Mouse (Mus musculus): ENCODE results near the gene Sipa1. TPM values are rescaled to one million over a fixed set of nuclear protein-coding genes. Genes with fewer than 3 reads are reported as not detected.
A peak's percentile ranks its signal among the peaks of the same experiment; 100 is the strongest.

Sipa1 gene
- polyA plus RNA-seq, 1 experiment from 2014 or later = 12.4 TPM

DNA sequence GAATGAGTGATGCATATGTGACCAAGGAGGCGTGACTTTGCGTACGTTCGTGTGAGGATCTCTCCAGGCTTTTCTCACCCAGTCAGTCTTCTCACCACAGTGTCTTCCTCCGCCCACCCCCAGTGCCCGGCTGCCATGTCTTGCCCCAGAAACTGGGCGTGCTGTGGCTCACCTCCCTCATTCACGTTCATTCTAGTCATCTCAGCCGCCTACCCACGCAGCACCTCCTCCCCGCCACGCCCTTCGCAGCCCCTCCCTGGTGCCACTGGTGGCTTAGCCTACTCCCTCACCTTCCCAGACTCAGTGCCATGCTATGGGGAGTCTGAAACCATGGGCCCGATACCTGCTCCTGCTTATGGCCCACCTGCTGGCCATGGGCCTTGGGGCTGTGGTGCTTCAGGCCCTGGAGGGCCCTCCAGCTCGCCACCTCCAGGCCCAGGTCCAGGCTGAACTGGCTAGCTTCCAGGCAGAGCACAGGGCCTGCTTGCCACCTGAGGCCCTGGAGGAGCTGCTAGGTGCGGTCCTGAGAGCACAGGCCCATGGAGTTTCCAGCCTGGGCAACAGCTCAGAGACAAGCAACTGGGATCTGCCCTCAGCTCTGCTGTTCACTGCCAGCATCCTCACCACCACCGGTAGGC, 40.8 kb upstream of the Sipa1 start, which contains the start of gene Kcnk7:
TSS of gene Kcnk7 (plus strand) at position 205 of the 638 bp plus-strand sequence.
- Histone ChIP-seq H3K4me3 (ENCODE audit: low read depth, low read length) (no peak within 1 kb of the TSS), H3K4me1 (ENCODE audit: control insufficient read depth, insufficient read depth, low read length) (no peaks in the 10 kb centered on the region; the same call in 1 of the 2 replicates), H3K27ac (replicated peaks; ENCODE audit: low read depth, low read length) (no peak within 1 kb of the TSS), H3K4me2 (ENCODE audit: low read depth, low read length) (no peak within 1 kb of the TSS), H3K9me3 (replicated peaks; ENCODE audit: control insufficient read depth, low read length) (no peaks in the 10 kb centered on the region), H3K9ac (replicated peaks; ENCODE audit: low read length) (0 out of 2 replicates have a peak within 1 kb of the TSS, but pooled peaks have one; percentile 9), H3K36me3 (replicated peaks; ENCODE audit: control insufficient read depth, insufficient read depth, low read depth, low read length) (peaks cover 22% of the 10 kb centered on the region), H3K27me3 (ENCODE audit: control insufficient read depth, insufficient read depth, low read length) (no peaks in the 10 kb centered on the region)
- no peak for DNase-seq (ENCODE audit: low spot score)
- 79% methylated on average over 17 of the region's 17 CpGs for WGBS
- ATAC-seq (replicated peaks; ENCODE audit: insufficient number of reproducible peaks, low FRiP score, low TSS enrichment, low read depth) = peak; percentile 12; the same call in 1 of the 2 replicates

- WGBS = 14% methylated on average over 41 of the region's 41 CpGs
Observed at GRCm38 (mm10) chr19:5695849-5696462, 32.4 kb upstream of the Sipa1 start.

GRCm38 (mm10) chr19:5693801-5694200, 30.3 kb upstream of the Sipa1 start:
- WGBS = 89% methylated on average over 6 of the region's 6 CpGs
- ATAC-seq (replicated peaks; ENCODE audit: insufficient number of reproducible peaks, low FRiP score, low TSS enrichment, low read depth) (no peak), DNase-seq (ENCODE audit: low spot score) (no peak)
- Histone ChIP-seq H3K9me3 (replicated peaks; ENCODE audit: control insufficient read depth, low read length) (no peaks in the 10 kb centered on the region), H3K36me3 (replicated peaks; ENCODE audit: control insufficient read depth, insufficient read depth, low read depth, low read length) (peaks cover 20% of the 10 kb centered on the region), H3K4me3 (ENCODE audit: low read depth, low read length) (no peak overlapping the region), H3K9ac (replicated peaks; ENCODE audit: low read length) (peak overlapping the region; percentile 10; the same call in 1 of the 2 replicates), H3K27ac (replicated peaks; ENCODE audit: low read depth, low read length) (no peak overlapping the region), H3K4me1 (ENCODE audit: control insufficient read depth, insufficient read depth, low read length) (peaks cover 12% of the 10 kb centered on the region), H3K27me3 (ENCODE audit: control insufficient read depth, insufficient read depth, low read length) (no peaks in the 10 kb centered on the region), H3K4me2 (ENCODE audit: low read depth, low read length) (no peak overlapping the region)

More at GRCm38 (mm10) chr19:5695849-5696462, 32.4 kb upstream of the Sipa1 start:
- Histone ChIP-seq H3K27me3 (ENCODE audit: control insufficient read depth, insufficient read depth, low read length) (no peaks in the 10 kb centered on the region), H3K9me3 (replicated peaks; ENCODE audit: control insufficient read depth, low read length) (no peaks in the 10 kb centered on the region), H3K9ac (replicated peaks; ENCODE audit: low read length) (peak overlapping the region; percentile 4; the same call in 1 of the 2 replicates), H3K27ac (replicated peaks; ENCODE audit: low read depth, low read length) (no peak overlapping the region), H3K36me3 (replicated peaks; ENCODE audit: control insufficient read depth, insufficient read depth, low read depth, low read length) (peaks cover 29% of the 10 kb centered on the region), H3K4me2 (ENCODE audit: low read depth, low read length) (peak overlapping the region; percentile 25), H3K4me3 (ENCODE audit: low read depth, low read length) (no peak overlapping the region), H3K4me1 (ENCODE audit: control insufficient read depth, insufficient read depth, low read length) (peaks cover 6% of the 10 kb centered on the region)
- DNase-seq (ENCODE audit: low spot score) (peak; percentile 59), ATAC-seq (replicated peaks; ENCODE audit: insufficient number of reproducible peaks, low FRiP score, low TSS enrichment, low read depth) (peak; percentile 32; the same call in 1 of the 2 replicates)

DNA sequence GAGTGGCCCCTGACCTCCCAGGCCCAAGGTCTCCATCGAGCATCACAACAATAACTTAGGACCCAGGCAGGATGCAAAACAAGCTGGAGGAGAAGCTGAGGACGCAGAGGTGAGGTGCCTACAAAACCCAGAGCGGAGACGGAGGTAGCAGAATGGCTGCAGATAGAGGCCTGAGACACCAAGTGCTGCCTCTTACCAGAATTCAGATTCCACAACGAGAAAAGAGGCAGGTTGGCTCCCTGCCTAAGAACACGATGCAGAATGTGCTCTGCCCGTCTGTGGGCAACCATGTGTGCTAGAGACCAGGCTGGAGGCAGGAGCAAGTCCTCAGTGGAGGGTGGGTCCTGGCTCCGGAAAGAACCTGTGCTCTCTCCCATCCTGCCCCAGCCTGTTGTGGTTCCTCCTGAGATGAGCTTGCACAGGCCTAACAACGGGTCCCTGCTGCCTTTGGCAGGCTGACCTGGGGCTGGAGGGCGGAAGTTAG, 29.4 kb upstream of the Sipa1 start:
- Histone ChIP-seq H3K27ac (replicated peaks; ENCODE audit: low read depth, low read length) (peak overlapping the region; percentile 28; the same call in 1 of the 2 replicates), H3K4me3 (ENCODE audit: low read depth, low read length) (peak overlapping the region; percentile 8; the same call in 1 of the 2 replicates), H3K9me3 (replicated peaks; ENCODE audit: control insufficient read depth, low read length) (no peaks in the 10 kb centered on the region), H3K9ac (replicated peaks; ENCODE audit: low read length) (peak overlapping the region; percentile 47), H3K36me3 (replicated peaks; ENCODE audit: control insufficient read depth, insufficient read depth, low read depth, low read length) (peaks cover 17% of the 10 kb centered on the region), H3K27me3 (ENCODE audit: control insufficient read depth, insufficient read depth, low read length) (no peaks in the 10 kb centered on the region), H3K4me2 (ENCODE audit: low read depth, low read length) (peak overlapping the region; percentile 71), H3K4me1 (ENCODE audit: control insufficient read depth, insufficient read depth, low read length) (peaks cover 12% of the 10 kb centered on the region)
- WGBS = 69% methylated on average over 10 of the region's 10 CpGs
- no peak for ATAC-seq (replicated peaks; ENCODE audit: insufficient number of reproducible peaks, low FRiP score, low TSS enrichment, low read depth)
- DNase-seq (ENCODE audit: low spot score) = no peak

DNA sequence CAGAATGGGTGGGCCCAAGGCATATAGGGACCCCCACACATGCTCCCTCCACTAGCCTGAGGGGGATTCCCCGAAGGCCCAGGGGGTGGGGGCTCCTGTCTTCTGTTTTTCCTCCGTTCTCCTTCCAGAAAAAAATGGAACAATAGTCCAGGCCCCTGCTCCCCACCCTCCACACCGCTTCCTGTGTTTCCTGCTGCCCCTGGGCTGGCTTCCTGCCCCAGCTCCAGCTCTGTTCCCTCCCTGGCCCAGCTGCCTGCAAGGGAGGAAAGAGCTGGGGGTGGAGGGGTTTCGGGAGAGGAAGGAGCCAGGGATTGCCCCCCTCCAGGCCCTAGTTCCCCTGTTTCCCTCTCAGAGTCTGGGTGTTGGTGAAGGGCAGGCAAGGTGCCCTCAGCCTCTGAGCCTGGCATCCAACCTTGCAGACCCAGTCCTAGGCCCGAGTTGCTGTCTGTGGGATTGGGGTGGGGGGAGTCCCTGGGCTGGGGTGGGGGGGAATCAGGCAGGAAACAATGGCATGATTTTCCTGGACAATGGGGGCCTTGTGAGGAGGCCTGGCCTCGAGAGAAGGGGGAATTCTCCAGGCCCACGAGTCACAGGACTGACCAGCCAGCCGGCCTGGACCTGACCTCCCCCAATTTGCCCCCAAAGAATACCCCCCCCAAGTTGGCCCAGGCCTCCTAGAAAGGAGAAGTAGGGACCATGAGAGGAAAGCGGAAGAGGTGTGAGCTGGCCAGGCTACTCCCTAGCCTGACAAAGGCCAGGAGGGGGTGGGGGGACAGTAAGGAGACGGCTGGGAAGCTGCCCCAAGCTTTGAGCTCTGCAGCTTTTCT, 28.8 kb upstream of the Sipa1 start:
- Histone ChIP-seq H3K9ac (replicated peaks; ENCODE audit: low read length) (peak overlapping the region; percentile 47), H3K4me3 (ENCODE audit: low read depth, low read length) (peak overlapping the region; percentile 71), H3K4me2 (ENCODE audit: low read depth, low read length) (peak overlapping the region; percentile 71), H3K27me3 (ENCODE audit: control insufficient read depth, insufficient read depth, low read length) (no peaks in the 10 kb centered on the region), H3K9me3 (replicated peaks; ENCODE audit: control insufficient read depth, low read length) (no peaks in the 10 kb centered on the region), H3K36me3 (replicated peaks; ENCODE audit: control insufficient read depth, insufficient read depth, low read depth, low read length) (peaks cover 13% of the 10 kb centered on the region), H3K27ac (replicated peaks; ENCODE audit: low read depth, low read length) (0 out of 2 replicates have a peak overlapping the region, but pooled peaks have one; percentile 28), H3K4me1 (ENCODE audit: control insufficient read depth, insufficient read depth, low read length) (peaks cover 14% of the 10 kb centered on the region)
- ATAC-seq (replicated peaks; ENCODE audit: insufficient number of reproducible peaks, low FRiP score, low TSS enrichment, low read depth) (no peak), DNase-seq (ENCODE audit: low spot score) (no peak)
- WGBS = 42% methylated on average over 10 of the region's 10 CpGs

GRCm38 (mm10) chr19:5691601-5692000, 28.1 kb upstream of the Sipa1 start:
- ATAC-seq (replicated peaks; ENCODE audit: insufficient number of reproducible peaks, low FRiP score, low TSS enrichment, low read depth) (no peak), DNase-seq (ENCODE audit: low spot score) (no peak)
- H3K27ac ChIP-seq (replicated peaks; ENCODE audit: low read depth, low read length) = 0 out of 2 replicates have a peak overlapping the region, but pooled peaks have one; percentile 5
- 71% methylated on average over 5 of the region's 5 CpGs for WGBS
- H3K27me3 ChIP-seq (ENCODE audit: control insufficient read depth, insufficient read depth, low read length) = no peaks in the 10 kb centered on the region
- H3K4me1 ChIP-seq (ENCODE audit: control insufficient read depth, insufficient read depth, low read length) = peaks cover 14% of the 10 kb centered on the region
- H3K9ac ChIP-seq (replicated peaks; ENCODE audit: low read length) = peak overlapping the region; percentile 69
- H3K9me3 ChIP-seq (replicated peaks; ENCODE audit: control insufficient read depth, low read length) = no peaks in the 10 kb centered on the region
- peaks cover 11% of the 10 kb centered on the region for H3K36me3 ChIP-seq (replicated peaks; ENCODE audit: control insufficient read depth, insufficient read depth, low read depth, low read length)
- H3K4me3 ChIP-seq (ENCODE audit: low read depth, low read length) = peak overlapping the region; percentile 71
- H3K4me2 ChIP-seq (ENCODE audit: low read depth, low read length) = peak overlapping the region; percentile 71

- H3K4me3 ChIP-seq (ENCODE audit: low read depth, low read length) = peak overlapping the region; percentile 71
- DNase-seq (ENCODE audit: low spot score) (no peak), ATAC-seq (replicated peaks; ENCODE audit: insufficient number of reproducible peaks, low FRiP score, low TSS enrichment, low read depth) (no peak)
- H3K27me3 ChIP-seq (ENCODE audit: control insufficient read depth, insufficient read depth, low read length) = no peaks in the 10 kb centered on the region
- H3K36me3 ChIP-seq (replicated peaks; ENCODE audit: control insufficient read depth, insufficient read depth, low read depth, low read length) = peaks cover 3% of the 10 kb centered on the region
- no peaks in the 10 kb centered on the region for H3K9me3 ChIP-seq (replicated peaks; ENCODE audit: control insufficient read depth, low read length)
- H3K4me1 ChIP-seq (ENCODE audit: control insufficient read depth, insufficient read depth, low read length) = peaks cover 12% of the 10 kb centered on the region
- 69% methylated on average over 15 of the region's 15 CpGs for WGBS
- peak overlapping the region; percentile 71 for H3K4me2 ChIP-seq (ENCODE audit: low read depth, low read length)
- peak overlapping the region; percentile 69 for H3K9ac ChIP-seq (replicated peaks; ENCODE audit: low read length)
- peak overlapping the region; percentile 61; the same call in 1 of the 2 replicates for H3K27ac ChIP-seq (replicated peaks; ENCODE audit: low read depth, low read length)
Observed at GRCm38 (mm10) chr19:5690343-5690735, 26.8 kb upstream of the Sipa1 start.
